Mouse (Mus musculus) hematopoietic stem cell, adult 5-6 weeks (primary cell): ENCODE data around the gene Creb1. TPM values are rescaled to one million over a fixed set of nuclear protein-coding genes. Genes with fewer than 3 reads are reported as not detected.

Source experiments
- ATAC-seq, 2 experiments: fragments of 125-278 bp in 1 of 2; replicated peaks in 1 of 2; 2 replicates each; pipeline ENCODE4 v1.8.0; 2016 to 2017; ENCODE audit warnings: inconsistent platforms in 2 of 2, mild to moderate bottlenecking in 2 of 2, moderate number of reproducible peaks in 2 of 2, low read depth in 1 of 2, moderate TSS enrichment in 1 of 2; ENCODE audit not compliant: low FRiP score in 2 of 2, poor library complexity in 2 of 2, severe bottlenecking in 2 of 2, insufficient read depth in 1 of 2, low TSS enrichment in 1 of 2
- total RNA-seq: library from RNA; stranded (forward); fragments of 172-1452, 232-1000 nt; gene quantifications from 2 replicates; pipeline ENCODE4 v1.2.3, GENCODE M21; 2017

The Creb1 gene
- total RNA-seq, 1 experiment from 2014 or later: 94.5 TPM

GRCm38 (mm10) chr1:64609145-64609544, 76.7 kb downstream of the Creb1 start:
- peak in 1 of 2 experiments; percentile 32; a peak in 1 of 4 replicates for ATAC-seq

- ATAC-seq: no peak
Observed at GRCm38 (mm10) chr1:64609976-64610375, 77.5 kb downstream of the Creb1 start.

- no peak for ATAC-seq
Observed at GRCm38 (mm10) chr1:64614311-64614710, 81.9 kb downstream of the Creb1 start.

- ATAC-seq: no peak
Observed at GRCm38 (mm10) chr1:64614801-64615345, 82.4 kb downstream of the Creb1 start.

GRCm38 (mm10) chr1:64615531-64615991, 83.1 kb downstream of the Creb1 start:
- ATAC-seq: no peak

- ATAC-seq: no peak
Observed at GRCm38 (mm10) chr1:64616076-64616475, 83.6 kb downstream of the Creb1 start.

- ATAC-seq: peak in 1 of 2 experiments; percentile 7; a peak in 1 of 4 replicates
Observed at GRCm38 (mm10) chr1:64616531-64616880, 84.1 kb downstream of the Creb1 start.

GRCm38 (mm10) chr1:64616881-64617714, 84.7 kb downstream of the Creb1 start, which contains the start of gene Mettl21a:
Gene Mettl21a, minus strand, starts transcription at chr1:64617242.
- peak; percentile 88 to 93 for ATAC-seq

GRCm38 (mm10) chr1:64617715-64617984, 85.2 kb downstream of the Creb1 start:
- ATAC-seq: peak; percentile 29 to 59

- no peak for ATAC-seq
Observed at GRCm38 (mm10) chr1:64618226-64618625, 85.8 kb downstream of the Creb1 start.

- no peak for ATAC-seq
Observed at GRCm38 (mm10) chr1:64621116-64621515, 88.7 kb downstream of the Creb1 start.

GRCm38 (mm10) chr1:64623558-64624435, 91.4 kb downstream of the Creb1 start:
- no peak for ATAC-seq

GRCm38 (mm10) chr1:64625214-64625613, 92.8 kb downstream of the Creb1 start:
- no peak for ATAC-seq

- ATAC-seq: no peak
Observed at GRCm38 (mm10) chr1:64631526-64631925, 99.1 kb downstream of the Creb1 start.

- no peak for ATAC-seq
Observed at GRCm38 (mm10) chr1:64633237-64633636, 100.8 kb downstream of the Creb1 start.

- ATAC-seq: no peak
Observed at GRCm38 (mm10) chr1:64635624-64636023, 103.2 kb downstream of the Creb1 start.

GRCm38 (mm10) chr1:64639279-64639678, 106.8 kb downstream of the Creb1 start:
- ATAC-seq: no peak

GRCm38 (mm10) chr1:64641069-64641468, 108.6 kb downstream of the Creb1 start:
- no peak for ATAC-seq
